Mouse (Mus musculus) hindbrain, embryonic 12.5 days (tissue): ENCODE data around the gene Hmgxb4. TPM values are rescaled to one million over a fixed set of nuclear protein-coding genes. Genes with fewer than 3 reads are reported as not detected.

Source experiments
- ATAC-seq: fragments of 200-750 bp; cut with Nextera tagmentation; 2 replicates; pipeline ENCODE4 v1.8.0; 2017; ENCODE audit warnings: moderate TSS enrichment; ENCODE audit not compliant: low FRiP score
- H3K27ac ChIP-seq: fragments of 300-500 bp; sonication (generic); 2 replicates; pipeline ENCODE4 v1.5.1; 2016; ENCODE audit warnings: mild to moderate bottlenecking
- H3K27me3 ChIP-seq: fragments of 300-500 bp; sonication (generic); 2 replicates; pipeline ENCODE4 v1.6.1; 2016; ENCODE audit warnings: mild to moderate bottlenecking
- H3K36me3 ChIP-seq: fragments of 300-500 bp; sonication (generic); 2 replicates; pipeline ENCODE4 v1.6.1; 2016; ENCODE audit warnings: mild to moderate bottlenecking
- H3K4me1 ChIP-seq: fragments of 300-500 bp; sonication (generic); 2 replicates; pipeline ENCODE4 v1.6.1; 2016
- H3K4me2 ChIP-seq: fragments of 300-500 bp; sonication (generic); replicated peaks from 2 replicates; pipeline ENCODE4 v1.6.1; 2016; ENCODE audit warnings: mild to moderate bottlenecking
- H3K4me3 ChIP-seq: fragments of 300-500 bp; sonication (generic); 2 replicates; pipeline ENCODE4 v1.5.1; 2016; ENCODE audit warnings: mild to moderate bottlenecking
- H3K9ac ChIP-seq: fragments of 300-500 bp; sonication (generic); 2 replicates; pipeline ENCODE4 v1.6.1; 2016; ENCODE audit warnings: mild to moderate bottlenecking, moderate library complexity
- H3K9me3 ChIP-seq: fragments of 300-500 bp; sonication (generic); replicated peaks from 2 replicates; pipeline ENCODE4 v1.6.1; 2016; ENCODE audit warnings: mild to moderate bottlenecking
- WGBS: fragments of 180-500 bp; shearing (Covaris S2); methylation state at CpG from one replicate; pipeline ENCODE4 v1.1.7; 2016; 5-methylcytosine and 5-hydroxymethylcytosine counted together
- polyA plus RNA-seq: library from polyadenylated mRNA; unstranded; fragments of >200 nt; fragmentation: Nextera tagmentation; extraction: Ambion mirVana; gene quantifications from 2 replicates; pipeline ENCODE4 v1.2.1, GENCODE M21; 2016

Gene Hmgxb4
- polyA plus RNA-seq, 1 experiment from 2014 or later: 41.3 TPM

DNA sequence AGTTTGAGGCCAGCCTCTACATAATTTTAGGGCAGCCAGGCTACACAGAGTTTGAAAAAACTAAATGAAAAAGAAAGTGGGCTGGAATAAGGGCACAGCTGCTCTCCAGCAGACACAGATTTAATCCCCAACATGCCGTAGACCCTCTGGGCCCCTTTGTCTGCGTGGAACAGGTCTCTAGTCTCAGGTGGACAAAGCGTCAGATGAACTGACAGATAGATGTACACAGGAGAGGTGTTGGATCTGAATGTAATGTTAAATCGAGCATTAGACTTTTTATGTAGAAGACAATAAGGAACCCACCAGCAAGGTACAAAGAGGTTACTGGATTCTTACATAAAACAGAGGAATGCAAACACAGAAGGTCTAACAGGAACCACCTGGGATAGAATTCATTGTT lies 32.7 kb downstream of the Hmgxb4 start:
- Histone ChIP-seq H3K27ac (no peak overlapping the region), H3K27me3 (no peaks in the 10 kb centered on the region), H3K9me3 (no peaks in the 10 kb centered on the region), H3K4me2 (no peak overlapping the region), H3K36me3 (peaks cover 77% of the 10 kb centered on the region), H3K9ac (no peak overlapping the region), H3K4me1 (no peaks in the 10 kb centered on the region), H3K4me3 (no peak overlapping the region)
- 93% methylated on average over 4 of the region's 4 CpGs for whole genome bisulfite sequencing
- ATAC-seq: no peak

DNA sequence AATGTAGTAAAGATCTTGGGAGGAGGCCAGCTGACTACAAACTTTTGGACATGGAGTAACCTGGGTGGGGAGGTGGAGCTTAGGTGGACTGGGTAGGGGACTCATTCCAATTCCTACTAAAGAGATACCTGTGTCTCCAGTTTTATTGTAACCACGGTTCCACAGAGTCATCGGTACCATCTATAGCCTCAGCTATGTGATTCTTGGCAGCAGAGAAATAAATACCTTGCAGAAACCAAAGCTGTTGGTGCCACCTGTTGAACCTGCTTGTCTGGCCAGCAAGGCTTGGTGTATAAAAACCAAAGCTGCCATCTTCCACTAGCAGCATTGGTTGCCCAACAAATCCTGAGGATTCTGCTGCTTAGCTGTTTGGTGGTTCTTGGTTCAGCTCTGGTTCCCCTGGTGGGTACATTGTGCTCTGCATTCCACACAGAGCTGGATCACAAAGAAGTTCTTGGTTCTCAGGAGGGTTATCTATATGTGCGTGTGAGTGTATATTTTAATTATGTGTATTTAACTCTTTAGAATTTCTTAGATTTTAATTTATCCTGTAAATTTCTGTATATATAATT lies 37.4 kb downstream of the Hmgxb4 start:
- WGBS: 96% methylated on average over 3 of the region's 3 CpGs
- Histone ChIP-seq H3K9ac (no peak overlapping the region), H3K4me3 (no peak overlapping the region), H3K27ac (no peak overlapping the region), H3K27me3 (no peaks in the 10 kb centered on the region), H3K4me1 (peaks cover 7% of the 10 kb centered on the region), H3K36me3 (peaks cover 39% of the 10 kb centered on the region), H3K9me3 (no peaks in the 10 kb centered on the region), H3K4me2 (no peak overlapping the region)
- no peak for ATAC-seq

DNA sequence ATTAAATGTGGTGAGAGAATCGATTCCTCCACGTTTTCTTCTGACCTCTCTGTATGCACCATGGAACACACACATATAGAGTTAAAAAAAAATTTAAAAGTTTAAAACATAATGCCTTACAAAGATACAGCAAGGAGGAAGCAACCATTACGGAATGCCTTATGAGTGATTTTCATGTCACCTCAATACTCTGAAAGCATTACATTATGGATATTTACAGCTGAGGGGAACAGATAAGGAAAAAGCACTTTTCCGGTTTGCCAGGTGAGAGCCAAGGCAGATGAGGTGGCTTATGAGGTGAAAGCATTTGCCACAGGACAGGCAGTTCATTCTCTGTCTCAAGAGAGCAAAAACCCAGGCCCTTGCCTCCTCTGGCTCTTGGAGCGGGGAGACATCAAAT lies 39.8 kb downstream of the Hmgxb4 start:
- H3K9me3 ChIP-seq: no peaks in the 10 kb centered on the region
- peaks cover 7% of the 10 kb centered on the region for H3K4me1 ChIP-seq
- ATAC-seq: no peak
- H3K4me2 ChIP-seq: peak overlapping the region; percentile 48
- peak overlapping the region; percentile 58 for H3K4me3 ChIP-seq
- no peaks in the 10 kb centered on the region for H3K27me3 ChIP-seq
- peaks cover 23% of the 10 kb centered on the region for H3K36me3 ChIP-seq
- 0 out of 2 replicates have a peak overlapping the region, but pooled peaks have one; percentile 59 for H3K9ac ChIP-seq
- 67% methylated on average over 5 of the region's 5 CpGs for WGBS
- H3K27ac ChIP-seq: peak overlapping the region; percentile 80; the same call in 1 of the 2 replicates

DNA sequence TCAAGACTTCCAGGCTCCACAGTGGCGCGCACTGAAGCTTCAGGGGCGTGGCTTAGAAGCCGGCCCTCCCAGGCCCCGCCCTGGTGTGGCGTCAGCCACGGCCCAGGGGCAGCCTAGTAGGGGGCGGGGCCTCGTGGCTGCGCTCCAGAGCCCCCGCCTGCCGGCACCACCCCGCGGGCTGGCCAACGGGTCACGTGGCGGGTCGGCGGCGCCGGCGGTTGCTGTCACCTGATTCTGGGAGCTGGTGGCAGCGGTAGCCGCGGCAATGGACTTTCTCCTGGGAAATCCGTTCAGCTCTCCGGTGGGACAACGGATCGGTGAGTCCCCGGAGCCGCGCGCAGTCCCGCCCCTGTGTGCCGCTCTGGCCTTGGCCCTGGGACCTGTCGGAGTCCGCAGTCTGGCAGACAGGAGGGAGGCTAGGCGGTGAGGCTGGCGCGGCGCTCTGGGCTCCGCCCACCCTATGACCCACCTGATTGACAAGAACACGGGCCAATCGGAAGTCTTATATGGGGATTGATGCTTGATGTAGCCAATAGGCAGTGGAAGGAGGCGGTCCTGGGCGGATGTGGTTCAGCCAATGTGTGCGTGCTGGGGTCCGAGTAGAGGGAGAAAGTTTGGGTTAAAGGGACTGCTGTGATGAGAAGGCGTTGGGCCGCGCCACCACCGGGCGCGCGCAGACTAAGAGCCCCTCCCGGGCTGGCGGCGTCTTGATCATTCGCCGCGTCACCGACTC lies 40.5 kb downstream of the Hmgxb4 start, which contains the start of gene Tom1:
Gene Tom1, plus strand, starts transcription at position 195 of the 733 bp plus-strand sequence.
- H3K9me3 ChIP-seq: no peaks in the 10 kb centered on the region
- WGBS: under 1% methylated on average over 57 of the region's 62 CpGs
- peak within 1 kb of the TSS; percentile 59 for H3K9ac ChIP-seq
- H3K36me3 ChIP-seq: peaks cover 17% of the 10 kb centered on the region
- peak within 1 kb of the TSS; percentile 58 for H3K4me3 ChIP-seq
- peak within 1 kb of the TSS; percentile 75 for H3K4me2 ChIP-seq
- H3K27ac ChIP-seq: peak within 1 kb of the TSS; percentile 80
- peaks cover 7% of the 10 kb centered on the region for H3K4me1 ChIP-seq
- H3K27me3 ChIP-seq: no peaks in the 10 kb centered on the region
- peak; percentile 99 for ATAC-seq

DNA sequence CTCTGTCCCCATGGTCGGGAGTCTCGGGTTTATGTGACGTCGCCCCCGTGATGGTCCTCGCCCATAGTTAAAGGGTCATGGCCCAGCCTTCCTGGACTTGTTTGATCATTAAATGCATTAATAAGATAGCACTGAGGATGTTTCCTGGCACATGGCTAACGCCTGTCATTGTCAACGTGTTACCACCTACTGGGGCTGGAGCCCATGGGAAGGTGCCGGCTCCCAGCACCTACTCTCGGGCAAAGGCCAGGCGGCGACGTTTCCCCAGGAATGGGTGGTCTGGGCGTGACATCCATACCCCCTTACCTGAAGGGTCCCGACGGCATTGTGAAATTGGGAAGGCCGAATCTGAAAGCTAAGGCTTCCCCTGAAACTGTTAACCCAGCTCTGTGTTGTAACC lies 41.1 kb downstream of the Hmgxb4 start:
- Histone ChIP-seq H3K4me2 (peak overlapping the region; percentile 75), H3K27me3 (no peaks in the 10 kb centered on the region), H3K9ac (peak overlapping the region; percentile 44), H3K9me3 (no peaks in the 10 kb centered on the region), H3K27ac (0 out of 2 replicates have a peak overlapping the region, but pooled peaks have one; percentile 80), H3K4me1 (peaks cover 7% of the 10 kb centered on the region), H3K36me3 (peaks cover 11% of the 10 kb centered on the region), H3K4me3 (peak overlapping the region; percentile 58)
- ATAC-seq: no peak
- WGBS: 2% methylated on average over 17 of the region's 17 CpGs

DNA sequence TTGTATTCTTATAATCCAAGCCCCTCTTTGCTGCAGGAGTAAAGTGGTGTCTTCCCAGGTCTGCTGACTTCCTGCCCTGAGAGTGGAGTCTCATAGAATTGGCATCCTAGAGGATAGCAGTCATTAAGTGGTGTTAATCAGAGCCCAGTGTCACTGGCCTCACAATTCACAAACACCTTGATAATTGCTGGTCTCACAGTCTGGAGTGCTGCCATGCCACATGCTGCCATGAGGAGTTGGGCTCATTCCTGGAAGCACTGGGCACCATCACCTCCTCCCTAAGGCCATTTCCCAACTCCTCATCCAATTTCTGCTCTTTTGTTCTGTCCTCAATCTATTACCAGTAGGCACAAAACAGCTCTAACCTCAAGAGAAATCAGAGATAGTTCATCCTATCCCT lies 42.5 kb downstream of the Hmgxb4 start:
- H3K36me3 ChIP-seq: peaks cover 4% of the 10 kb centered on the region; the same call in 1 of the 2 replicates
- H3K9ac ChIP-seq: no peak overlapping the region
- H3K4me1 ChIP-seq: peaks cover 7% of the 10 kb centered on the region
- ATAC-seq: no peak
- H3K9me3 ChIP-seq: no peaks in the 10 kb centered on the region
- H3K4me3 ChIP-seq: no peak overlapping the region
- no peak overlapping the region for H3K27ac ChIP-seq
- no peaks in the 10 kb centered on the region for H3K27me3 ChIP-seq
- no peak overlapping the region for H3K4me2 ChIP-seq

DNA sequence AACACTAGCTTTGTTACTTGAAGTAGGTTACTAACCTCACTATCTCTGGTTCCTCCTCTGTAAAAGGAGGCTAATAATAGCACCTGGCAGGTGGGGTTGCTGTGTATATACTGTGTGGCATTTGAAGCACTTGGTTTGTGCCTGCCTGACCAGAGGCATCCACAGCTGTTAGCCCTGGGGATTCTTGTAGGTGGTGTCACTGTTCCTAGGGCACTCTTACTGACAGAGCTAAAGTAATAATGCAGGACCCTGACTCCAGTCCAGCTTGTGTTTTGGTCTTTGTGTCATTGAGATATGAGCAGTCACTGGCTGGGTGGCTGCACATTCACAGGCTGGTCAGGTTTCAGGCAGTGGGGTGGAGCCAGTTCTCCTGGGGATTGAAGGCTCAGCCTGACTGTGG lies 45.3 kb downstream of the Hmgxb4 start:
- no peak overlapping the region for H3K4me2 ChIP-seq
- H3K4me3 ChIP-seq: no peak overlapping the region
- no peaks in the 10 kb centered on the region for H3K36me3 ChIP-seq
- H3K27ac ChIP-seq: no peak overlapping the region
- H3K9ac ChIP-seq: no peak overlapping the region
- H3K4me1 ChIP-seq: peaks cover 4% of the 10 kb centered on the region; the same call in 1 of the 2 replicates
- ATAC-seq: no peak
- no peaks in the 10 kb centered on the region for H3K9me3 ChIP-seq
- H3K27me3 ChIP-seq: no peaks in the 10 kb centered on the region

DNA sequence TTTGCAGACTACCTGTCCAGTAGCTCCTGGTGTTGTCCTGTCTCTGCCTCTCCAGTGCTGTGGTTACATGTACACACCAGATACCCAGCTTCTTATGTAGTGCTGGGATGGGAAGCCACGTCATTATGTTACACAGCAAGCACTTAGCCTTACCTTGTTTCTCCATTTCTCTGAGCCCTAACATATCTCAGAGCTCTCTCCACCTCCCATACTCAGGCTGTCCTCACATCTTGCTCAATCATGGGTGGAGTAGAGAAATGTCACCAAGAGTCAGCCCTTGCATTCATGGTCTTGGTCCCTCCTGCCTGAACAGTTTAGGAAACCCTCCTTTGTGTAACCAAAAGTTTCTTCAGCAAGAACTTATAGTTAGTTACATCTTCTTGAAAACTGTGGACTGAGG lies 46.6 kb downstream of the Hmgxb4 start:
- H3K9ac ChIP-seq: no peak overlapping the region
- ATAC-seq: no peak
- 74% methylated on average over 1 of the region's 1 CpGs for WGBS

DNA sequence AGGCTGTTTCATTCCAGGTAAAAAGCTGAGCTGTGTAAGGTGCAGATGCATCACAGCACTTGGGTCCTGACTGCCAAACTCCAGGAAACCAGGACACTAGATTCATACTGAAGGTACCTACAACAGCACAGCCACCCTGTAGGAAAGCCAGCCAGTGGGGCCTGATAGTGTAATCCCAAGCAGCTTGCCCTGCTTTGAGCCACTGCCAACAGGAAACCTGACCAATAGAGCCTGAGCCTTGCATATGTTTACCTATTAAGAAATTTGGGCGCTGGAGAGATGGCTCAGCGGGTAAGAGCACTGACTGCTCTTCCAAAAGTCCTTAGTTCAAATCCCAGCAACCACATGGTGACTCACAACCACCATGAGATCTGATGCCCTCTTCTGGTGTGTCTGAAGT lies 49.0 kb downstream of the Hmgxb4 start:
- H3K4me1 ChIP-seq: no peaks in the 10 kb centered on the region
- H3K27me3 ChIP-seq: no peaks in the 10 kb centered on the region
- H3K9me3 ChIP-seq: no peaks in the 10 kb centered on the region
- WGBS: 94% methylated on average over 2 of the region's 2 CpGs
- H3K36me3 ChIP-seq: no peaks in the 10 kb centered on the region
- no peak overlapping the region for H3K4me3 ChIP-seq
- ATAC-seq: no peak
- H3K27ac ChIP-seq: no peak overlapping the region
- H3K4me2 ChIP-seq: no peak overlapping the region
- H3K9ac ChIP-seq: no peak overlapping the region

More for the DNA sequence above, 46.6 kb downstream of the Hmgxb4 start:
- H3K4me2 ChIP-seq: no peak overlapping the region
- no peaks in the 10 kb centered on the region for H3K4me1 ChIP-seq
- H3K27ac ChIP-seq: no peak overlapping the region
- H3K36me3 ChIP-seq: no peaks in the 10 kb centered on the region
- no peaks in the 10 kb centered on the region for H3K9me3 ChIP-seq
- H3K4me3 ChIP-seq: no peak overlapping the region
- no peaks in the 10 kb centered on the region for H3K27me3 ChIP-seq

DNA sequence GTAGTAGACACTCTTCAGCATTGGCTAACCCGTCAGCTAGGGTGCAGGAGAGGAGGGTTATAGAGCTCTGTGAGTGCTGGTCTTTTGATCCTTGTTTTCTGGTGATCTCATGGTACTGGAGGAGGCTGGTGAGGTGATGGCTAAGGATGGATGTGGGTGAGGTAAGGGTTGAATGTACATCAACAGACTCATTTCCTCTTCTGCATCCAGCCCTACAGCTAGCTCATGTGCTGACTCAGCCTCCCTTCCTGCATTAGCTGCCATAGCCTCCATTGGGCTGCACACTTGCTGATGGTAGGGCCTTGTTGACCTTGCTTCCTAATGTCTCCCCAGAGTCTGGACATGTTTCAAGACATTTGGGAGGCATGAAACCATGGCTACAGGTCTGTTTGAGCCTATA lies 49.8 kb downstream of the Hmgxb4 start:
- H3K36me3 ChIP-seq: no peaks in the 10 kb centered on the region
- no peak overlapping the region for H3K27ac ChIP-seq
- H3K9ac ChIP-seq: no peak overlapping the region
- no peak overlapping the region for H3K4me3 ChIP-seq
- WGBS: 80% methylated on average over 1 of the region's 1 CpGs
- no peak overlapping the region for H3K4me2 ChIP-seq
- H3K4me1 ChIP-seq: no peaks in the 10 kb centered on the region
- ATAC-seq: no peak
- H3K27me3 ChIP-seq: no peaks in the 10 kb centered on the region
- no peaks in the 10 kb centered on the region for H3K9me3 ChIP-seq

DNA sequence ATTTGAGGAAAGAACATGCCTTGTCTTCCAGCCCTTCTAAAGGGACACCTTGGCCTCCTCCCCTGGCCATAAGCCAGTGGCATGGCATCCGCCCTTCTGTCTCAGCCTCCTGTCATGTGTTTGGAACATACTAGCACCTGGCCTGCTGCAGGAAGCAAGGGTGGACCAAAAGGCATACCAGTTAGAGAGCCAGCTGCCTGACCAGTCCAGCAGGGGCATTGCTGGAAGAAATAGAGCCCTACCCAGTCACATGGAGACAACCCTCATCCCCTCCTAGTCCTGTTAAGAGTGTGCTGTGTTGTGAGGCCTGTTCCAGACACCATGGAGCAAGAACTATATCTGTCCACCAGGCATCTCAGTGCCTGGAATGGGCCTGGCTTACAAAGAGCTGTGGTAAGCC lies 53.1 kb downstream of the Hmgxb4 start:
- no peaks in the 10 kb centered on the region for H3K27me3 ChIP-seq
- H3K9me3 ChIP-seq: no peaks in the 10 kb centered on the region
- no peak overlapping the region for H3K4me3 ChIP-seq
- H3K4me1 ChIP-seq: no peaks in the 10 kb centered on the region
- no peak overlapping the region for H3K4me2 ChIP-seq
- H3K27ac ChIP-seq: no peak overlapping the region
- 86% methylated on average over 1 of the region's 1 CpGs for WGBS
- H3K9ac ChIP-seq: no peak overlapping the region
- no peaks in the 10 kb centered on the region for H3K36me3 ChIP-seq
- no peak for ATAC-seq

DNA sequence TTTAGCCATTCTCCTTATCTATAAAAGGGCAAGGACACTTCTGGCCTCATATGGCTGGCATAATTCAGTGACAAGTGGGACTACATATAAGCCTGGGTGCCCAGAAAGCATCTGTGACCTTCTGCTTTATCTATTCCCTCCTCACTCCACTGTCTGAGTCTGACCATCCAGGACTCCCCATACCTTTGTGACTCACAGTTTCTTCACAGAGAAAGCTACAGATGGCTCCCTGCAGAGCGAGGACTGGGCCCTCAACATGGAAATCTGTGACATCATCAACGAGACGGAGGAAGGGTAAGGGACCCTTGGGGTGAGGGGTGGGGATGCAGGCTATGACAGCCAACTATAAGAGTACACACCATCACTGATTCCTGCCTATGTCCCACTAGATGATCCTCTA lies 54.6 kb downstream of the Hmgxb4 start:
- WGBS: 89% methylated on average over 3 of the region's 3 CpGs

DNA sequence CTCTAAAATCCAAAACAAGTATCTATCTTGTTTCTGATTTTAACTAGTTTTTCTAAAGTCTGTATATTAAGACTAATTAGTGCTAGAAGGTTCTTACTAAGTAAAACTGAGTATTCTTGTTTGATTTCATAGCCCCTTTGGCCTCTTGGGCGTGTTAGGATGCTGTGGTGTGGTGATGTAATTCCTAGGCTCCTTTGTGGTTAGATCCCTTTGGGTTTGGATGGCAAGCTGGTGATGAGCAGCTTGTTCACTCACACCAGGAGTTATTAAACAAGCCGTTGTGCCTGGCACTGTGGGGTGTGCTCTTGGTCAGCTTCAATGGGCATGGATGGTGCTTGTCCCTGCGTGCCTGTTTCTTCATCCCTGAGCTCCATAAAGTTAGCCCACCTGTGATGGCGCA lies 60.2 kb downstream of the Hmgxb4 start:
- Histone ChIP-seq H3K27ac (no peak overlapping the region), H3K4me1 (no peaks in the 10 kb centered on the region), H3K9ac (no peak overlapping the region), H3K4me2 (no peak overlapping the region), H3K4me3 (no peak overlapping the region), H3K27me3 (no peaks in the 10 kb centered on the region), H3K9me3 (no peaks in the 10 kb centered on the region), H3K36me3 (peaks cover 10% of the 10 kb centered on the region; the same call in 1 of the 2 replicates)
- no peak for ATAC-seq
- WGBS: 90% methylated on average over 4 of the region's 4 CpGs

More for the DNA sequence above, 54.6 kb downstream of the Hmgxb4 start:
- H3K27me3 ChIP-seq: no peaks in the 10 kb centered on the region
- no peak overlapping the region for H3K4me3 ChIP-seq
- no peak for ATAC-seq
- H3K36me3 ChIP-seq: no peaks in the 10 kb centered on the region
- H3K27ac ChIP-seq: no peak overlapping the region
- no peak overlapping the region for H3K9ac ChIP-seq
- H3K4me1 ChIP-seq: no peaks in the 10 kb centered on the region
- H3K9me3 ChIP-seq: no peaks in the 10 kb centered on the region
- H3K4me2 ChIP-seq: no peak overlapping the region
